Mouse (Mus musculus): Measurements from ENCODE around the gene Hdac7. TPM values are rescaled to one million over a fixed set of nuclear protein-coding genes. Genes with fewer than 3 reads are reported as not detected.

Gene Hdac7
- polyA plus RNA-seq, 1 experiment from 2014 or later: 29.9 TPM

DNA sequence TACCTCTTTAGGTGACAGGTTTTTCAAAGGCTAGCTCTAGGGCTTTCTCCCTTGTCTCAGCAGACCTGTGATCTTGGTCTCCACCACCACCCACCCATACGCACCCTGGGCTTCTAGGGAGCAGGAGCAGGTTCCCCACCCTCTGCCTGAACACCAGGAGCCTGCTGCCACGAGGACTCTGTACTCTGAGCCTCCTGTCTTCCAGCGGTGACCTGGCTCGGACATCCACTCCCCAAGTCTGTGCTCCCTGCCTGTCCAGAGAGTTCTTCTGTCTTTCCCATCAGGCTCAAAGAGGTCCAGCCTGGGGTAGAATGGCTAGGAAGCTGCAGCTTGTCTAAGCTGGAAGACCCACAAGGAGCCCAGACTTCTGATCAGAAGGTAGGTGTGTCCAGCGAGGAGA lies 101.1 kb downstream of the Hdac7 start:
- Histone ChIP-seq H3K4me1 (peaks cover 11% of the 10 kb centered on the region; the same call in 1 of the 2 replicates), H3K9me3 (no peaks in the 10 kb centered on the region), H3K27me3 (peaks cover 5% of the 10 kb centered on the region), H3K36me3 (no peaks in the 10 kb centered on the region), H3K4me3 (no peak overlapping the region), H3K9ac (replicated peaks) (no peak overlapping the region), H3K27ac (replicated peaks) (no peak overlapping the region), H3K4me2 (replicated peaks) (no peak overlapping the region)
- no peak for ATAC-seq (ENCODE audit: low FRiP score, low read depth)
- 87% methylated on average over 5 of the region's 5 CpGs for WGBS

Other genes starting within 250 kb of the Hdac7 start
- gene Rpap3, start 138.7 kb downstream of the Hdac7 start, polyA plus RNA-seq (2016; fragmentation: Nextera tagmentation; extraction: Ambion mirVana): 40.2 and 40.9 TPM in 2 replicates
- gene Endou, start 113.2 kb downstream of the Hdac7 start, polyA plus RNA-seq (2016; fragmentation: Nextera tagmentation; extraction: Ambion mirVana): 0.16 and 0.20 TPM in 2 replicates
- 8.0 and 8.6 TPM in 2 replicates for gene Rapgef3, start 76.5 kb downstream of the Hdac7 start, polyA plus RNA-seq (2016; fragmentation: Nextera tagmentation; extraction: Ambion mirVana)
- 37.8 and 42.0 TPM in 2 replicates for gene Slc48a1, start 66.0 kb downstream of the Hdac7 start, polyA plus RNA-seq (2016; fragmentation: Nextera tagmentation; extraction: Ambion mirVana)
- 0.24 TPM in 1 of 2 replicates, not detected in the other for gene Vdr, start 66.1 kb upstream of the Hdac7 start, polyA plus RNA-seq (2016; fragmentation: Nextera tagmentation; extraction: Ambion mirVana)
- gene Tmem106c, start 119.7 kb upstream of the Hdac7 start, polyA plus RNA-seq (2016; fragmentation: Nextera tagmentation; extraction: Ambion mirVana): 52.8 and 58.2 TPM in 2 replicates
- 137 and 194 TPM in 2 replicates for gene Col2a1, start 160.2 kb upstream of the Hdac7 start, polyA plus RNA-seq (2016; fragmentation: Nextera tagmentation; extraction: Ambion mirVana)
- gene Pfkm, start 248.1 kb upstream of the Hdac7 start, polyA plus RNA-seq (2016; fragmentation: Nextera tagmentation; extraction: Ambion mirVana): 52.1 and 54.8 TPM in 2 replicates
- gene Senp1, start 249.2 kb upstream of the Hdac7 start, polyA plus RNA-seq (2016; fragmentation: Nextera tagmentation; extraction: Ambion mirVana): 41.4 and 41.6 TPM in 2 replicates

All from midbrain, embryonic 12.5 days (tissue).